Mouse (Mus musculus) forelimb bud, embryonic 11.5 days (tissue): Measurements from ENCODE around the gene Suclg2.

ENCODE experiments used
- DNase-seq: peaks from one replicate; pipeline ENCODE4 v3.0.0-alpha.2; 2012; ENCODE audit warnings: low read depth, low spot score

Gene Suclg2

GRCm38 (mm10) chr6:95718031-95718968 lies at the start of gene Suclg2:
TSS of gene Suclg2 (minus strand) at chr6:95718800.
- peak; percentile 79 for DNase-seq

- DNase-seq = no peak
Observed at GRCm38 (mm10) chr6:95766566-95766965, 48.0 kb upstream of the Suclg2 start.

GRCm38 (mm10) chr6:95759558-95760172 lies 41.1 kb upstream of the Suclg2 start:
- no peak for DNase-seq

- no peak for DNase-seq
Observed at GRCm38 (mm10) chr6:95742378-95742777, 23.8 kb upstream of the Suclg2 start.

- DNase-seq = no peak
Observed at GRCm38 (mm10) chr6:95731570-95732367, 13.2 kb upstream of the Suclg2 start.

- DNase-seq = no peak
Observed at GRCm38 (mm10) chr6:95729399-95729798, 10.8 kb upstream of the Suclg2 start.

- DNase-seq = no peak
Observed at GRCm38 (mm10) chr6:95725281-95725680, 6.7 kb upstream of the Suclg2 start.

GRCm38 (mm10) chr6:95723361-95723760 lies 4.8 kb upstream of the Suclg2 start:
- no peak for DNase-seq

GRCm38 (mm10) chr6:95719791-95720190 lies 1.2 kb upstream of the Suclg2 start:
- DNase-seq = no peak

GRCm38 (mm10) chr6:95718969-95719333 lies 351 bp upstream of the Suclg2 start:
- peak; percentile 27 for DNase-seq

- DNase-seq = no peak
Observed at GRCm38 (mm10) chr6:95717071-95717470, 1.5 kb downstream of the Suclg2 start.

- no peak for DNase-seq
Observed at GRCm38 (mm10) chr6:95716476-95716875, 2.1 kb downstream of the Suclg2 start.

GRCm38 (mm10) chr6:95713245-95713644 lies 5.4 kb downstream of the Suclg2 start:
- no peak for DNase-seq

- no peak for DNase-seq
Observed at GRCm38 (mm10) chr6:95712081-95712480, 6.5 kb downstream of the Suclg2 start.

- no peak for DNase-seq
Observed at GRCm38 (mm10) chr6:95711671-95712070, 6.9 kb downstream of the Suclg2 start.

- no peak for DNase-seq
Observed at GRCm38 (mm10) chr6:95710886-95711285, 7.7 kb downstream of the Suclg2 start.

GRCm38 (mm10) chr6:95709531-95709930 lies 9.1 kb downstream of the Suclg2 start:
- DNase-seq = no peak

- no peak for DNase-seq
Observed at GRCm38 (mm10) chr6:95709106-95709505, 9.5 kb downstream of the Suclg2 start.

GRCm38 (mm10) chr6:95704626-95705025 lies 14.0 kb downstream of the Suclg2 start:
- no peak for DNase-seq

- DNase-seq = no peak
Observed at GRCm38 (mm10) chr6:95702200-95702599, 16.4 kb downstream of the Suclg2 start.

- DNase-seq = no peak
Observed at GRCm38 (mm10) chr6:95701786-95702185, 16.8 kb downstream of the Suclg2 start.

GRCm38 (mm10) chr6:95700981-95701610 lies 17.5 kb downstream of the Suclg2 start:
- DNase-seq = no peak
